Mouse (Mus musculus): ENCODE measurements around the gene Inhbc. TPM values are rescaled to one million over a fixed set of nuclear protein-coding genes. Genes with fewer than 3 reads are reported as not detected.
"Not testable (repeated sequence)": the region's sequence is repeated elsewhere in the genome, so short reads cannot be mapped to it uniquely, and the experiment has no call there.

The Inhbc gene
- polyA plus RNA-seq, 1 experiment from 2014 or later, result not detected

- Histone ChIP-seq H3K4me1 (ENCODE audit: control insufficient read depth, insufficient read depth, low read length) (no peaks in the 10 kb centered on the region; the same call in 1 of the 2 replicates), H3K4me3 (ENCODE audit: low read depth, low read length) (no peak overlapping the region), H3K36me3 (replicated peaks; ENCODE audit: control insufficient read depth, insufficient read depth, low read depth, low read length) (peaks cover 6% of the 10 kb centered on the region), H3K9ac (replicated peaks; ENCODE audit: low read length) (no peak overlapping the region), H3K9me3 (replicated peaks; ENCODE audit: control insufficient read depth, low read length) (no peaks in the 10 kb centered on the region), H3K27me3 (ENCODE audit: control insufficient read depth, insufficient read depth, low read length) (no peaks in the 10 kb centered on the region), H3K4me2 (ENCODE audit: low read depth, low read length) (no peak overlapping the region), H3K27ac (replicated peaks; ENCODE audit: low read depth, low read length) (no peak overlapping the region)
- no peak for ATAC-seq (replicated peaks; ENCODE audit: insufficient number of reproducible peaks, low FRiP score, low TSS enrichment, low read depth)
- 80% methylated on average over 4 of the region's 4 CpGs for WGBS
- no peak for DNase-seq (ENCODE audit: low spot score)
Measured at GRCm38 (mm10) chr10:127312858-127313257, 57.4 kb downstream of the Inhbc start.

GRCm38 (mm10) chr10:127312356-127312676 lies 57.9 kb downstream of the Inhbc start:
- under 1% methylated on average over 4 of the region's 4 CpGs for WGBS
- DNase-seq (ENCODE audit: low spot score) (peak; percentile 93), ATAC-seq (replicated peaks; ENCODE audit: insufficient number of reproducible peaks, low FRiP score, low TSS enrichment, low read depth) (peak; percentile 57; the same call in 1 of the 2 replicates)
- H3K27me3 ChIP-seq (ENCODE audit: control insufficient read depth, insufficient read depth, low read length), result no peaks in the 10 kb centered on the region
- H3K9ac ChIP-seq (replicated peaks; ENCODE audit: low read length), result peak overlapping the region; percentile 28
- peak overlapping the region; percentile 69 for H3K4me2 ChIP-seq (ENCODE audit: low read depth, low read length)
- H3K4me1 ChIP-seq (ENCODE audit: control insufficient read depth, insufficient read depth, low read length), result no peaks in the 10 kb centered on the region; the same call in 1 of the 2 replicates
- H3K9me3 ChIP-seq (replicated peaks; ENCODE audit: control insufficient read depth, low read length), result no peaks in the 10 kb centered on the region
- H3K4me3 ChIP-seq (ENCODE audit: low read depth, low read length), result peak overlapping the region; percentile 86
- peak overlapping the region; percentile 20; the same call in 1 of the 2 replicates for H3K27ac ChIP-seq (replicated peaks; ENCODE audit: low read depth, low read length)
- peaks cover 9% of the 10 kb centered on the region for H3K36me3 ChIP-seq (replicated peaks; ENCODE audit: control insufficient read depth, insufficient read depth, low read depth, low read length)

GRCm38 (mm10) chr10:127311476-127312355 lies 58.5 kb downstream of the Inhbc start, which contains the start of gene Mars:
TSS of gene Mars (minus strand) at chr10:127311786.
- no peaks in the 10 kb centered on the region for H3K9me3 ChIP-seq (replicated peaks; ENCODE audit: control insufficient read depth, low read length)
- H3K36me3 ChIP-seq (replicated peaks; ENCODE audit: control insufficient read depth, insufficient read depth, low read depth, low read length), result peaks cover 9% of the 10 kb centered on the region
- peak; percentile 94 for ATAC-seq (replicated peaks; ENCODE audit: insufficient number of reproducible peaks, low FRiP score, low TSS enrichment, low read depth)
- H3K9ac ChIP-seq (replicated peaks; ENCODE audit: low read length), result peak within 1 kb of the TSS; percentile 74
- H3K27me3 ChIP-seq (ENCODE audit: control insufficient read depth, insufficient read depth, low read length), result no peaks in the 10 kb centered on the region
- peak; percentile 98 for DNase-seq (ENCODE audit: low spot score)
- peak within 1 kb of the TSS; percentile 69 for H3K4me2 ChIP-seq (ENCODE audit: low read depth, low read length)
- peak within 1 kb of the TSS; percentile 64 for H3K27ac ChIP-seq (replicated peaks; ENCODE audit: low read depth, low read length)
- peak within 1 kb of the TSS; percentile 86 for H3K4me3 ChIP-seq (ENCODE audit: low read depth, low read length)
- WGBS, result under 1% methylated on average over 65 of the region's 65 CpGs
- H3K4me1 ChIP-seq (ENCODE audit: control insufficient read depth, insufficient read depth, low read length), result no peaks in the 10 kb centered on the region; the same call in 1 of the 2 replicates

GRCm38 (mm10) chr10:127310523-127311475 lies 59.4 kb downstream of the Inhbc start:
- H3K9me3 ChIP-seq (replicated peaks; ENCODE audit: control insufficient read depth, low read length), result no peaks in the 10 kb centered on the region
- H3K4me2 ChIP-seq (ENCODE audit: low read depth, low read length), result peak overlapping the region; percentile 58
- peak; percentile 46 for ATAC-seq (replicated peaks; ENCODE audit: insufficient number of reproducible peaks, low FRiP score, low TSS enrichment, low read depth)
- H3K4me1 ChIP-seq (ENCODE audit: control insufficient read depth, insufficient read depth, low read length), result no peaks in the 10 kb centered on the region; the same call in 1 of the 2 replicates
- peak overlapping the region; percentile 64 for H3K27ac ChIP-seq (replicated peaks; ENCODE audit: low read depth, low read length)
- H3K4me3 ChIP-seq (ENCODE audit: low read depth, low read length), result peak overlapping the region; percentile 86
- 36% methylated on average over 23 of the region's 23 CpGs for WGBS
- peak; percentile 65 for DNase-seq (ENCODE audit: low spot score)
- peaks cover 15% of the 10 kb centered on the region for H3K36me3 ChIP-seq (replicated peaks; ENCODE audit: control insufficient read depth, insufficient read depth, low read depth, low read length)
- peak overlapping the region; percentile 74 for H3K9ac ChIP-seq (replicated peaks; ENCODE audit: low read length)
- no peaks in the 10 kb centered on the region for H3K27me3 ChIP-seq (ENCODE audit: control insufficient read depth, insufficient read depth, low read length)

- H3K9ac ChIP-seq (replicated peaks; ENCODE audit: low read length); H3K27ac ChIP-seq (replicated peaks; ENCODE audit: low read depth, low read length); DNase-seq (ENCODE audit: low spot score); ATAC-seq (replicated peaks; ENCODE audit: insufficient number of reproducible peaks, low FRiP score, low TSS enrichment, low read depth); H3K4me3 ChIP-seq (ENCODE audit: low read depth, low read length); H3K9me3 ChIP-seq (replicated peaks; ENCODE audit: control insufficient read depth, low read length); H3K4me2 ChIP-seq (ENCODE audit: low read depth, low read length); H3K4me1 ChIP-seq (ENCODE audit: control insufficient read depth, insufficient read depth, low read length); H3K27me3 ChIP-seq (ENCODE audit: control insufficient read depth, insufficient read depth, low read length): not testable (repeated sequence)
- H3K36me3 ChIP-seq (replicated peaks; ENCODE audit: control insufficient read depth, insufficient read depth, low read depth, low read length), result peaks cover 29% of the 10 kb centered on the region
- 90% methylated on average over 3 of the region's 3 CpGs for WGBS
Measured at GRCm38 (mm10) chr10:127309167-127309566, 61.1 kb downstream of the Inhbc start.

Other genes starting within 250 kb of the Inhbc start
- 29.5 and 29.9 TPM in 2 replicates for gene Os9, start 249.3 kb downstream of the Inhbc start, polyA plus RNA-seq (2014; fragmentation: Nextera tagmentation; extraction: Ambion mirVana)
- gene B4galnt1, start 205.2 kb downstream of the Inhbc start, polyA plus RNA-seq (2014; fragmentation: Nextera tagmentation; extraction: Ambion mirVana), result 4.9 and 5.2 TPM in 2 replicates
- gene Slc26a10, start 189.8 kb downstream of the Inhbc start, polyA plus RNA-seq (2014; fragmentation: Nextera tagmentation; extraction: Ambion mirVana), result 1.1 and 2.0 TPM in 2 replicates
- 32.7 and 38.4 TPM in 2 replicates for gene Arhgef25, start 180.3 kb downstream of the Inhbc start, polyA plus RNA-seq (2014; fragmentation: Nextera tagmentation; extraction: Ambion mirVana)
- 93.8 and 108 TPM in 2 replicates for gene Dtx3, start 174.7 kb downstream of the Inhbc start, polyA plus RNA-seq (2014; fragmentation: Nextera tagmentation; extraction: Ambion mirVana)
- 14.7 and 17.8 TPM in 2 replicates for gene Pip4k2c, start 158.8 kb downstream of the Inhbc start, polyA plus RNA-seq (2014; fragmentation: Nextera tagmentation; extraction: Ambion mirVana)
- 10.4 and 12.2 TPM in 2 replicates for gene Kif5a, start 107.1 kb downstream of the Inhbc start, polyA plus RNA-seq (2014; fragmentation: Nextera tagmentation; extraction: Ambion mirVana)
- gene Dctn2, start 104.1 kb downstream of the Inhbc start, polyA plus RNA-seq (2014; fragmentation: Nextera tagmentation; extraction: Ambion mirVana), result 162 and 180 TPM in 2 replicates
- 9.8 and 11.6 TPM in 2 replicates for gene Mbd6, start 81.4 kb downstream of the Inhbc start, polyA plus RNA-seq (2014; fragmentation: Nextera tagmentation; extraction: Ambion mirVana)
- 174 and 179 TPM in 2 replicates for gene Mars, start 58.6 kb downstream of the Inhbc start, polyA plus RNA-seq (2014; fragmentation: Nextera tagmentation; extraction: Ambion mirVana)
- gene Arhgap9, start 48.5 kb downstream of the Inhbc start, polyA plus RNA-seq (2014; fragmentation: Nextera tagmentation; extraction: Ambion mirVana), result 1.8 and 2.7 TPM in 2 replicates
- 7.1 and 9.6 TPM in 2 replicates for gene Gli1, start 28.5 kb downstream of the Inhbc start, polyA plus RNA-seq (2014; fragmentation: Nextera tagmentation; extraction: Ambion mirVana)
- not detected in 2 replicates for gene Inhbe, start 16.0 kb downstream of the Inhbc start, polyA plus RNA-seq (2014; fragmentation: Nextera tagmentation; extraction: Ambion mirVana)
- 30.9 and 36.1 TPM in 2 replicates for gene R3hdm2, start 9.9 kb upstream of the Inhbc start, polyA plus RNA-seq (2014; fragmentation: Nextera tagmentation; extraction: Ambion mirVana)
- 0.49 TPM in 1 of 2 replicates, not detected in the other for gene Stac3, start 131.3 kb upstream of the Inhbc start, polyA plus RNA-seq (2014; fragmentation: Nextera tagmentation; extraction: Ambion mirVana)
- 2.1 and 2.8 TPM in 2 replicates for gene Ndufa4l2, start 144.5 kb upstream of the Inhbc start, polyA plus RNA-seq (2014; fragmentation: Nextera tagmentation; extraction: Ambion mirVana)
- gene Shmt2, start 152.0 kb upstream of the Inhbc start, polyA plus RNA-seq (2014; fragmentation: Nextera tagmentation; extraction: Ambion mirVana), result 68.7 and 73.5 TPM in 2 replicates
- 4.4 and 6.9 TPM in 2 replicates for gene Nxph4, start 164.1 kb upstream of the Inhbc start, polyA plus RNA-seq (2014; fragmentation: Nextera tagmentation; extraction: Ambion mirVana)